Mouse (Mus musculus): ENCODE results near the gene Nrcam.

DNA sequence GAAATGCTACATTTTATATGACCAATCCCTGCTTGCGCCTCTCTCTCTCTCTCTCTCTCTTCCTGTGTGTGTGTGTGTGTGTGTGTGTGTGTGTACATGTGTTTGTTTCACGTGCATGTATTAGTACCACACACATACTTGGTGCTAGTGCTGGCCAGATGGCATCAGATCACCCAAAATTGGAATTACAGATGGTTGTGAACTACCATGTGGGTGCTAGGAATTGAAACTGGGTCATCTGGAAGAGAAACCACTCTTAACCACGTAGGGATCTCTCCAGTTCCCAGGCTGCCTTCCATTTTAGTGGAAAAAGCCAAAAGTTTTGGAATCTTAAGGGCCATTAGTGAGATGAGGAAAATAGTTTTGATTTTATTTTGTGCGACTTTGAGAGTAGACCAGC is 175.1 kb downstream of the Nrcam start:
- TF ChIP-seq POLR2A (IDR thresholded peaks at IDR 0.05; ENCODE audit: borderline replicate concordance, control insufficient read depth, low read depth, low read length) (no peak), CTCF (IDR thresholded peaks at IDR 0.05; ENCODE audit: control insufficient read depth, insufficient read depth, low read length) (no peak)

All from bone marrow, adult 2 months (tissue).